In genomic region chr12:84311306-84311705, GRCm38 (mm10) we compare ENCODE assay signal across 19 mouse cellular contexts.
"Had no signal": no experiment of that assay in that cellular context is flagged by ENCODE, and none has a peak within 500 bp of the region (broad histone marks: within the 10 kb centered on the region; RNA-seq: fewer than 3 reads in every experiment).

No protein-coding gene starts in this region.

- H3K36me3 ChIP-seq: limb, embryonic 13.5 days; stomach, embryonic 15.5 days had no signal

- H3K4me3 ChIP-seq: limb, embryonic 10.5 days; limb, embryonic 13.5 days; liver, embryonic 12.5 days; liver, embryonic 15.5 days; lung, embryonic 15.5 days; stomach, embryonic 15.5 days had no signal

- DNase-seq: kidney, adult 18-20 months; kidney, adult 9 months; kidney, postnatal 14 days; kidney, postnatal 4 days; liver; lung, adult 18-20 months; lung, postnatal 36 days; midbrain, embryonic 14.5 days; right cerebral cortex, adult 18-20 months; right cerebral cortex, postnatal 14 days; right cerebral cortex, postnatal 4 days; thymus, postnatal 25 days had no signal

- ATAC-seq: intestine, embryonic 16.5 days; liver, embryonic 12.5 days had no signal

- H3K27me3 ChIP-seq: limb, embryonic 13.5 days; liver, embryonic 12.5 days; liver, embryonic 15.5 days; lung, embryonic 15.5 days; stomach, embryonic 15.5 days had no signal
